Mouse (Mus musculus) megakaryocyte, embryonic 14.5 days (primary cell): Measurements from ENCODE around the gene Ncoa3. TPM values are rescaled to one million over a fixed set of nuclear protein-coding genes. Genes with fewer than 3 reads are reported as not detected.

Experiments
- H3K27me3 ChIP-seq: replicated peaks from 2 replicates; pipeline ENCODE3; 2012; ENCODE audit warnings: inconsistent platforms
- H3K36me3 ChIP-seq: replicated peaks from 2 replicates; pipeline ENCODE3; 2012; ENCODE audit warnings: low read length, inconsistent platforms, mixed read lengths
- H3K4me1 ChIP-seq: 2 replicates; pipeline ENCODE4 v1.6.1; 2012; ENCODE audit warnings: inconsistent platforms
- H3K4me3 ChIP-seq: replicated peaks from 2 replicates; pipeline ENCODE3; 2012; ENCODE audit warnings: moderate library complexity, mild to moderate bottlenecking, inconsistent platforms
- H3K9me3 ChIP-seq: 2 replicates; pipeline ENCODE4 v1.6.1; 2012; ENCODE audit warnings: inconsistent platforms
- FLI1 ChIP-seq: IDR thresholded peaks from 2 replicates; pipeline ENCODE4 v1.6.1; 2012; ENCODE audit warnings: low read length, inconsistent platforms, mixed read lengths
- GATA1 ChIP-seq: IDR thresholded peaks from 3 replicates; pipeline ENCODE4 v1.6.1; 2012; ENCODE audit warnings: mixed read lengths, low read length, inconsistent platforms, borderline replicate concordance
- polyA plus RNA-seq: library from polyadenylated mRNA; stranded (reverse); fragments of >175 nt; gene quantifications from 2 replicates; pipeline ENCODE4 v1.2.3, GENCODE M21; 2012; ENCODE audit warnings: low replicate concordance; ENCODE audit not compliant: insufficient read depth

Ncoa3 gene
- polyA plus RNA-seq, 1 experiment, result 35.4 TPM

GRCm38 (mm10) chr2:165984318-165984717 lies 8.1 kb upstream of the Ncoa3 start:
- TF ChIP-seq FLI1 (no peak), GATA1 (no peak)
- H3K27me3 ChIP-seq, result no peaks in the 10 kb centered on the region
- H3K9me3 ChIP-seq, result no peaks in the 10 kb centered on the region
- peaks cover 3% of the 10 kb centered on the region for H3K36me3 ChIP-seq
- peaks cover 89% of the 10 kb centered on the region for H3K4me1 ChIP-seq
- no peak overlapping the region for H3K4me3 ChIP-seq

- TF ChIP-seq GATA1 (no peak), FLI1 (no peak)
- Histone ChIP-seq H3K4me3 (no peak overlapping the region), H3K27me3 (no peaks in the 10 kb centered on the region), H3K4me1 (peaks cover 89% of the 10 kb centered on the region), H3K9me3 (no peaks in the 10 kb centered on the region), H3K36me3 (peaks cover 3% of the 10 kb centered on the region)
These were observed 7.5 kb upstream of the Ncoa3 start for GRCm38 (mm10) chr2:165984891-165985290.

GRCm38 (mm10) chr2:165985581-165985980 lies 6.9 kb upstream of the Ncoa3 start:
- Histone ChIP-seq H3K4me1 (peaks cover 89% of the 10 kb centered on the region), H3K36me3 (peaks cover 3% of the 10 kb centered on the region), H3K27me3 (no peaks in the 10 kb centered on the region), H3K4me3 (no peak overlapping the region), H3K9me3 (no peaks in the 10 kb centered on the region)
- TF ChIP-seq GATA1 (no peak), FLI1 (no peak)

GRCm38 (mm10) chr2:165986921-165987453 lies 5.4 kb upstream of the Ncoa3 start:
- Histone ChIP-seq H3K27me3 (no peaks in the 10 kb centered on the region), H3K36me3 (peaks cover 3% of the 10 kb centered on the region), H3K4me1 (peaks cover 89% of the 10 kb centered on the region), H3K4me3 (peak overlapping the region; percentile 89), H3K9me3 (no peaks in the 10 kb centered on the region)
- no peak for TF ChIP-seq FLI1
- no peak for TF ChIP-seq GATA1

- peaks cover 33% of the 10 kb centered on the region for H3K36me3 ChIP-seq
- peaks cover 79% of the 10 kb centered on the region for H3K4me1 ChIP-seq
- peak overlapping the region; percentile 100 for H3K4me3 ChIP-seq
- no peak for TF ChIP-seq FLI1
- no peaks in the 10 kb centered on the region for H3K9me3 ChIP-seq
- H3K27me3 ChIP-seq, result no peaks in the 10 kb centered on the region
These were observed 901 bp downstream of the Ncoa3 start for GRCm38 (mm10) chr2:165993173-165993900.

GRCm38 (mm10) chr2:165994341-165994740 lies 1.9 kb downstream of the Ncoa3 start:
- Histone ChIP-seq H3K4me3 (peak overlapping the region; percentile 100), H3K27me3 (no peaks in the 10 kb centered on the region), H3K9me3 (no peaks in the 10 kb centered on the region), H3K4me1 (peaks cover 83% of the 10 kb centered on the region), H3K36me3 (peaks cover 41% of the 10 kb centered on the region)
- TF ChIP-seq FLI1 (no peak), GATA1 (no peak)

GRCm38 (mm10) chr2:165995711-165996110 lies 3.3 kb downstream of the Ncoa3 start:
- H3K9me3 ChIP-seq, result no peaks in the 10 kb centered on the region
- peaks cover 85% of the 10 kb centered on the region for H3K4me1 ChIP-seq
- H3K27me3 ChIP-seq, result no peaks in the 10 kb centered on the region
- H3K36me3 ChIP-seq, result peaks cover 42% of the 10 kb centered on the region
- peak overlapping the region; percentile 74 for H3K4me3 ChIP-seq
- no peak for TF ChIP-seq GATA1
- TF ChIP-seq FLI1, result no peak

GRCm38 (mm10) chr2:165996130-165996529 lies 3.7 kb downstream of the Ncoa3 start:
- peaks cover 85% of the 10 kb centered on the region for H3K4me1 ChIP-seq
- H3K4me3 ChIP-seq, result peak overlapping the region; percentile 53
- TF ChIP-seq GATA1, result no peak
- no peak for TF ChIP-seq FLI1
- no peaks in the 10 kb centered on the region for H3K27me3 ChIP-seq
- no peaks in the 10 kb centered on the region for H3K9me3 ChIP-seq
- peaks cover 42% of the 10 kb centered on the region for H3K36me3 ChIP-seq

- H3K27me3 ChIP-seq, result no peaks in the 10 kb centered on the region
- peak overlapping the region; percentile 60 for H3K4me3 ChIP-seq
- H3K36me3 ChIP-seq, result peaks cover 45% of the 10 kb centered on the region
- H3K4me1 ChIP-seq, result peaks cover 87% of the 10 kb centered on the region
- no peaks in the 10 kb centered on the region for H3K9me3 ChIP-seq
- TF ChIP-seq GATA1 (no peak), FLI1 (no peak)
These were observed 5.0 kb downstream of the Ncoa3 start for GRCm38 (mm10) chr2:165997256-165997967.

GRCm38 (mm10) chr2:165998969-165999368 lies 6.5 kb downstream of the Ncoa3 start:
- peaks cover 93% of the 10 kb centered on the region for H3K4me1 ChIP-seq
- TF ChIP-seq GATA1, result no peak
- TF ChIP-seq FLI1, result no peak

More at GRCm38 (mm10) chr2:165998969-165999368, 6.5 kb downstream of the Ncoa3 start:
- Histone ChIP-seq H3K36me3 (peaks cover 43% of the 10 kb centered on the region), H3K27me3 (no peaks in the 10 kb centered on the region), H3K4me3 (peak overlapping the region; percentile 31), H3K9me3 (no peaks in the 10 kb centered on the region)
